Mouse (Mus musculus): ENCODE results near the gene Rad51b. TPM values are rescaled to one million over a fixed set of nuclear protein-coding genes. Genes with fewer than 3 reads are reported as not detected.

The Rad51b gene
- polyA plus RNA-seq, 1 experiment from 2014 or later, result 8.0 TPM

DNA sequence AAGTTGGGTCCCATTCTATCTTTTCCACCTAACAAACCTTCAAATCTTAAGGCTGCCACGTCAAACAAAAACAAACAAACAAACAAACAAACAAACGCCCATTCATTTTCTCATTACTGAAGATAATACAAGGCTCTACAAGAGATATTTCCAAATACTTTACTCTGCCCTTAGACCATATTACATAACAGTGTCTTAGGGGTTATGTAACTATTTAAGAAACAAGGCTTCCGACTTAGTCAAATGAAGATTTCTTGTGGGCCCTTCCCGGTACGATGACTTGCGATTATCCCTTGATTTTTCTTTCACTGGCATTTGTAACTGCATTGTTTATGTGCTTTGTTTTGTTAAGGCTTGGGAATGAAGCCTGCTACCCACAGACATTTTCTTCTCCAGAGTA, 379.2 kb downstream of the Rad51b start:
- Histone ChIP-seq H3K27me3 (ENCODE audit: insufficient read depth, low read length) (no peaks in the 10 kb centered on the region), H3K27ac (ENCODE audit: low read depth) (peak overlapping the region; percentile 96), H3K36me3 (ENCODE audit: insufficient read depth) (no peaks in the 10 kb centered on the region), H3K4me2 (peak overlapping the region; percentile 35), H3K9me3 (ENCODE audit: low read depth, low read length) (no peaks in the 10 kb centered on the region), H3K4me3 (ENCODE audit: low read depth, low read length) (no peak overlapping the region), H3K9ac (peak overlapping the region; percentile 6; the same call in 1 of the 2 replicates), H3K4me1 (ENCODE audit: insufficient read depth) (peaks cover 39% of the 10 kb centered on the region)
- no peak for TF ChIP-seq CTCF (IDR thresholded peaks at IDR 0.05; ENCODE audit: low read depth)
- DNase-seq (no peak), ATAC-seq (ENCODE audit: insufficient read depth) (no peak)
- 60% methylated on average over 6 of the region's 6 CpGs for WGBS

DNA sequence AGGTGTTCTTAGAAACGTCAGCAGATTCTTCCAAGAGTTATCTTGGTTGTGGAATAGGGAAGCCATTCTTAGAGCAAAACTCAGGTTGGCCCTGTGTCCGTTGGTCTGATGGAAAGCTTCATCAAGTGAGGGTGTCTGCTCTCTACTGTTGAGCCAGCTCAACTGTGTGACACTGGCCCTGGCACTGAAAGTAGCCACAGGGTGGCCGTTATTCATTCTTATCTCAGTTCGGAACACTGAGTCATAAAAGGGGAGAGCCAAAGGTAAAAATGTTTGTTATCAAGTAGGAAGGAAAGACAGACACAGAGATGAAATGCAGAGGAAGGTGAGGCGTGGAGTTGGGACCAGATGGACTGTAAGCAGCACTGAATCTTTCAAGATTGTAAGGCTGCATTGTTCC, 379.8 kb downstream of the Rad51b start:
- Histone ChIP-seq H3K27ac (ENCODE audit: low read depth) (peak overlapping the region; percentile 96), H3K27me3 (ENCODE audit: insufficient read depth, low read length) (no peaks in the 10 kb centered on the region), H3K4me2 (no peak overlapping the region), H3K4me1 (ENCODE audit: insufficient read depth) (peaks cover 39% of the 10 kb centered on the region), H3K9ac (no peak overlapping the region), H3K36me3 (ENCODE audit: insufficient read depth) (no peaks in the 10 kb centered on the region), H3K4me3 (ENCODE audit: low read depth, low read length) (no peak overlapping the region), H3K9me3 (ENCODE audit: low read depth, low read length) (no peaks in the 10 kb centered on the region)
- TF ChIP-seq CTCF (IDR thresholded peaks at IDR 0.05; ENCODE audit: low read depth), result no peak
- WGBS, result 60% methylated on average over 5 of the region's 5 CpGs
- DNase-seq, result no peak
- ATAC-seq (ENCODE audit: insufficient read depth), result no peak

DNA sequence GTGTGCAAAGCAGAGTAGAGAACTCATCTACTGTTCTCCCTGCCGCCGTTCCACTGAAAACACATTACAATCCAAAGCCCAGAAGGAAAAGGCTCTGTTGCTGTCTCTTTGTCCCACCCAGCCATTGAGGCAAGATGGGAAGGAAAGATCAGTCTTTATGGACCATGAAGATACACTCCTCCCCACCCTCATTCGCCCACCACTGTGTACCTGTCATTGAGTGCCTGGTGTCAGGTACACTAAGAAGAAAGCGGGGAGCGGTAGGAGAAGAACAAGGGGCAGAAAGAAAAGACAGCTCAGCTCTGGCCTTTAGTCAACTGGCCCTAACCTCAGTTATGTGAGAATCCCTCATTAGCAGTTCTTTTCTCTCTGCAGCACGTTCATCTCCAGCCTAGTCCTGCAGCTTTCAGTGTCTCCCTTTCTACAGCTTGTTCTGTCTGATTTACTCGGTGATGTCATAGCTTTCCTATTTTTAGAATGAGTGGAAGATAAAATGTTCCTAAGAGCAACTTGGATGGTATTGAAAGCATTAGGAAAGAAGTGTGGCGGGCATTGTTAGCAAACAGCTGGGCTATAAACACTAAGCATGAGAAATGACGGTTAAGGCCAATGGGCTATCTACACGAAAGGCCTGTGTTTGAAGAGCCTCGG, 382.3 kb downstream of the Rad51b start:
- Histone ChIP-seq H3K9ac (peak overlapping the region; percentile 14; the same call in 1 of the 2 replicates), H3K27ac (ENCODE audit: low read depth) (peak overlapping the region; percentile 76), H3K9me3 (ENCODE audit: low read depth, low read length) (no peaks in the 10 kb centered on the region), H3K36me3 (ENCODE audit: insufficient read depth) (no peaks in the 10 kb centered on the region), H3K4me1 (ENCODE audit: insufficient read depth) (peaks cover 44% of the 10 kb centered on the region), H3K4me3 (ENCODE audit: low read depth, low read length) (no peak overlapping the region), H3K4me2 (no peak overlapping the region), H3K27me3 (ENCODE audit: insufficient read depth, low read length) (no peaks in the 10 kb centered on the region)
- TF ChIP-seq CTCF (IDR thresholded peaks at IDR 0.05; ENCODE audit: low read depth), result no peak
- ATAC-seq (ENCODE audit: insufficient read depth) (no peak), DNase-seq (peak; percentile 59)
- WGBS, result 55% methylated on average over 11 of the region's 11 CpGs

DNA sequence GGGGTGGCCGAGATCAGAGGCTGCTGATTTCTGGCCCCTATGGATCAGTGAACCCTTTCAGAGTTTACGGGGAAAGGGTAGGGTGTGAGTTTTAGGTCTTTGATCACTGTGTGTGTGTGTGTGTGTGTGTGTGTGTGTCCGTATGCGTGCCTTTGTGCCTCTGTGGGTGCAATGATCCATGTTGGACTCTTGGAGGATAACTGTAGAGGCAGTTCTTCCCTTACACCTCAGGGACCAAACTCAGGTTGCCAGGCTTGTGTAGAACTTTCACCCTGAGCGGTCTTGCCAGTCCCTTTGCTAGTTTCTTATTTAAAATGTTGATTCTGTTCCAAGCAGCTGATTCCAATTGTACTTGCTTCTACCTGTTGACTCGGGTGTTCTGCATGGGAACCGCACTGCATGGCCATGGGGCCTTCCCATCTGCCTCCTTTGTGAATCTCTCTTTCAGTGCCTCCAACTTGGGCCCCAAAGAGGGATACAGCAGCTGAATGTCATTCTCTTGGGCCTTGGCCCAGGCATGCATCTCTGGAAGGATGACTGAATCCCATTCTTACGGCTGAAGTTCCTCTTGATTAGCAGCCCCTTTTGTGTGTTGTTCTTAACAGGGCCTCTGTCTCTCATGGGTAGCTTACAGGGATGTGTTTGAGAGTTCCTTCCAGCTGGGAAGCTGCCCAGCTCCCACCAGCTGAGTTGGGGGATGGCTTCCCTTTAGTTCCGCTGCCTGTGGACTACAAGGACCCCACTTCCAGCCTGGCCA, 383.0 kb downstream of the Rad51b start:
- 75% methylated on average over 9 of the region's 9 CpGs for WGBS
- H3K4me3 ChIP-seq (ENCODE audit: low read depth, low read length), result no peak overlapping the region
- H3K27me3 ChIP-seq (ENCODE audit: insufficient read depth, low read length), result no peaks in the 10 kb centered on the region
- peaks cover 39% of the 10 kb centered on the region for H3K4me1 ChIP-seq (ENCODE audit: insufficient read depth)
- ATAC-seq (ENCODE audit: insufficient read depth) (no peak), DNase-seq (peak; percentile 50)
- H3K4me2 ChIP-seq, result no peak overlapping the region
- no peak for TF ChIP-seq CTCF (IDR thresholded peaks at IDR 0.05; ENCODE audit: low read depth)
- no peaks in the 10 kb centered on the region for H3K9me3 ChIP-seq (ENCODE audit: low read depth, low read length)
- no peaks in the 10 kb centered on the region for H3K36me3 ChIP-seq (ENCODE audit: insufficient read depth)
- H3K9ac ChIP-seq, result no peak overlapping the region
- H3K27ac ChIP-seq (ENCODE audit: low read depth), result peak overlapping the region; percentile 76

DNA sequence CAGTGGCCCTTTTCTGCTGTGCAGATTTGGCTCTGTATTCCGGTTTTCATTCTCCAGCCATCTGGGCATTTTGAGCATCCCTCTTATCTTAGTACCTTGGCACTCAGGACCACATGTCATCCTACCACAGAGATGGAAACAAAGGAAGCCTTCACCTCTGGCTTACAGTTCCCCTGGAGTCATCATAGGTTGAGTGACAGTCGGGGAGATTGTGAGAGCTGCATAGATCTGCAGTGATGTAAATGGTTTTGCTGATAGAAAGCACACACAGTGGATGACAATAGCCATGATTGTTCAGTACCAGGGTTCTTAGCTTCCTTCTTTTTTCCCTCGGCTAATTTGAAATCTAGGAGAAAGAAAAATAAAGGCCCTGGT, 383.6 kb downstream of the Rad51b start:
- no peak overlapping the region for H3K4me2 ChIP-seq
- DNase-seq, result no peak
- no peak overlapping the region for H3K4me3 ChIP-seq (ENCODE audit: low read depth, low read length)
- TF ChIP-seq CTCF (IDR thresholded peaks at IDR 0.05; ENCODE audit: low read depth), result no peak
- no peaks in the 10 kb centered on the region for H3K27me3 ChIP-seq (ENCODE audit: insufficient read depth, low read length)
- peak overlapping the region; percentile 76 for H3K27ac ChIP-seq (ENCODE audit: low read depth)
- no peak overlapping the region for H3K9ac ChIP-seq
- 51% methylated on average over 3 of the region's 3 CpGs for WGBS
- H3K36me3 ChIP-seq (ENCODE audit: insufficient read depth), result no peaks in the 10 kb centered on the region
- peaks cover 38% of the 10 kb centered on the region for H3K4me1 ChIP-seq (ENCODE audit: insufficient read depth)
- no peaks in the 10 kb centered on the region for H3K9me3 ChIP-seq (ENCODE audit: low read depth, low read length)
- ATAC-seq (ENCODE audit: insufficient read depth), result no peak

DNA sequence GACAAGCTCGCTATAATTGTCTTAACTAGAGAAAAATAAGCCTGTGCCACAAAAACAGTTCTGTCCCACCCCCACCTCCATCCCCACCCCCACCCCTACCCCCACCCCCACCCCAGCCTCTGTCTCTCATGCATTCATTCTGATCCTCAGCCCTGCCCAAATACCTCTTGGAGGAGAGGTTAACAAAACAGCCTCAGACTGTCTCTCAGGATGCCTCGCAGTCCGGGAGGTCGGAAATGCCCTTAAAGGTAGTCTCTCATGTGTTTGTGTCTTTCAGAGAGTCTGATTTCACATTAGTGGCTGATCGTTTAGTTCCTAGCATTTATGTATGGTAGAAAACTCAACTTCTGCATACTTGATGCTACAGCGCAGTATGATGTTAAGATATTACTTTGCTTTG, 384.5 kb downstream of the Rad51b start:
- Histone ChIP-seq H3K27ac (ENCODE audit: low read depth) (no peak overlapping the region; the same call in 1 of the 2 replicates), H3K9me3 (ENCODE audit: low read depth, low read length) (no peaks in the 10 kb centered on the region), H3K4me1 (ENCODE audit: insufficient read depth) (peaks cover 29% of the 10 kb centered on the region), H3K4me3 (ENCODE audit: low read depth, low read length) (no peak overlapping the region), H3K27me3 (ENCODE audit: insufficient read depth, low read length) (no peaks in the 10 kb centered on the region), H3K9ac (no peak overlapping the region), H3K36me3 (ENCODE audit: insufficient read depth) (no peaks in the 10 kb centered on the region), H3K4me2 (no peak overlapping the region)
- ATAC-seq (ENCODE audit: insufficient read depth) (no peak), DNase-seq (no peak)
- no peak for TF ChIP-seq CTCF (IDR thresholded peaks at IDR 0.05; ENCODE audit: low read depth)
- 72% methylated on average over 6 of the region's 6 CpGs for WGBS

DNA sequence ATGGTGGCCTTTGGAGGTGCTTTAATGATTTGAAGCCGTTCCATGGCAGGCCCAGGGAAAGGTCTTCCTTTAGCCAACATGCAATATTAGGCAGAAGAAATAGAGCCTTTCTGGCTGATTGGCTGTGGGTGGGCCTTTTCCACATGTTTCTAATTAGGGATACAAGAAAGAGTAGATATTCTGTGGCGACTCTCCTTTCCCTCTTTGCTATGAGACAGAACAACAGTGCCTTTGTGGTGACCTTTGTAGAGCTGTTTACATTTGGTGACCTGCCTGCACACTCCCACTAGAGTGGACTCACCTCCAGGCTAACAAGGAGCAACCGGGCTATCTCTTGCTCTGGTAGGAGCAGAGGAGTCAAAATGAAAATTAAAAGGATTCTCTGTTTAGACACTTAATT, 386.3 kb downstream of the Rad51b start:
- Histone ChIP-seq H3K36me3 (ENCODE audit: insufficient read depth) (no peaks in the 10 kb centered on the region), H3K4me1 (ENCODE audit: insufficient read depth) (peaks cover 33% of the 10 kb centered on the region), H3K9ac (no peak overlapping the region), H3K9me3 (ENCODE audit: low read depth, low read length) (no peaks in the 10 kb centered on the region), H3K4me3 (ENCODE audit: low read depth, low read length) (no peak overlapping the region), H3K27me3 (ENCODE audit: insufficient read depth, low read length) (no peaks in the 10 kb centered on the region), H3K27ac (ENCODE audit: low read depth) (peak overlapping the region; percentile 90), H3K4me2 (no peak overlapping the region)
- no peak for ATAC-seq (ENCODE audit: insufficient read depth)
- TF ChIP-seq CTCF (IDR thresholded peaks at IDR 0.05; ENCODE audit: low read depth), result no peak
- DNase-seq, result peak; percentile 41
- 18% methylated on average over 3 of the region's 3 CpGs for WGBS

Measured in lung, embryonic 14.5 days (tissue).